Mouse (Mus musculus): Measurements from ENCODE around the gene Anapc16. TPM values are rescaled to one million over a fixed set of nuclear protein-coding genes. Genes with fewer than 3 reads are reported as not detected.

The Anapc16 gene
- 37.5 and 39.0 TPM in 2 replicates for polyA plus RNA-seq (2015; fragmentation: Nextera tagmentation; extraction: Ambion mirVana)

- peak within 1 kb of the TSS; percentile 78 for H3K4me3 ChIP-seq (replicated peaks)
- H3K4me2 ChIP-seq = peak within 1 kb of the TSS; percentile 87
- ATAC-seq (ENCODE audit: insufficient read depth) = peak; percentile 95
- H3K9ac ChIP-seq = peak within 1 kb of the TSS; percentile 77
- peaks cover 52% of the 10 kb centered on the region for H3K4me1 ChIP-seq (replicated peaks)
- peaks cover 18% of the 10 kb centered on the region; the same call in 1 of the 2 replicates for H3K36me3 ChIP-seq (replicated peaks)
- H3K27ac ChIP-seq (replicated peaks) = peak within 1 kb of the TSS; percentile 100
- WGBS (ENCODE audit: insufficient replicate concordance) = under 1% methylated on average over 50 of the region's 51 CpGs
- H3K27me3 ChIP-seq = no peaks in the 10 kb centered on the region
- no peaks in the 10 kb centered on the region for H3K9me3 ChIP-seq (replicated peaks)
Observed at GRCm38 (mm10) chr10:60002673-60003212, at the start of gene Anapc16, which contains the start of gene Ascc1. Gene Anapc16 (minus strand): TSS chr10:60003135. Gene Ascc1 (plus strand): TSS chr10:60002805.

- Histone ChIP-seq H3K9ac (no peak overlapping the region), H3K4me1 (replicated peaks) (no peaks in the 10 kb centered on the region), H3K4me2 (no peak overlapping the region), H3K27me3 (no peaks in the 10 kb centered on the region), H3K36me3 (replicated peaks) (peaks cover 5% of the 10 kb centered on the region; the same call in 1 of the 2 replicates), H3K27ac (replicated peaks) (no peak overlapping the region), H3K9me3 (replicated peaks) (no peaks in the 10 kb centered on the region), H3K4me3 (replicated peaks) (no peak overlapping the region)
- no peak for ATAC-seq (ENCODE audit: insufficient read depth)
- 81% methylated on average over 10 of the region's 10 CpGs for WGBS (ENCODE audit: insufficient replicate concordance)
Observed at GRCm38 (mm10) chr10:60050581-60050980, 47.6 kb upstream of the Anapc16 start.

DNA sequence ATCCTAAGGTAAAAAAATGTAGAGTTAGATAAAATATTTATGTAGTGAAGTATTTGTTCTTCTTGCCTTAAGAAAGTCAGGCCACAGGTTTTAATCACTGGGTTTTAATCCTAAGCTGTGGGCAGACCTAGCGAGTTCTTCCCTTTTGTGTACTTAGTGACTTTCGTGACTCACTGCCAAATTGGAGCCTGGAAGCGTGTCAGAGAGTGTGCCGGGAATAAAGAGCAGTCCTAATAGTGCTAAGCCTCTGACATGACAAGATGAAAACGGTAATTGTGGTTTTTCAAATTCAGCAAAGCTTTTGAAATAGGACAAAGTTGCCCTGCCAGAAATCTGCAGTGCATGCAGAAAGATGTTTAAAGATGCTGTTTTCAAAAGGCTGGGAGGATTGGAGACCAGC, 43.8 kb upstream of the Anapc16 start:
- no peaks in the 10 kb centered on the region for H3K27me3 ChIP-seq
- ATAC-seq (ENCODE audit: insufficient read depth) = no peak
- WGBS (ENCODE audit: insufficient replicate concordance) = 70% methylated on average over 5 of the region's 5 CpGs
- H3K9ac ChIP-seq = no peak overlapping the region
- H3K9me3 ChIP-seq (replicated peaks) = no peaks in the 10 kb centered on the region
- no peak overlapping the region for H3K27ac ChIP-seq (replicated peaks)
- H3K36me3 ChIP-seq (replicated peaks) = peaks cover 5% of the 10 kb centered on the region; the same call in 1 of the 2 replicates
- H3K4me3 ChIP-seq (replicated peaks) = no peak overlapping the region
- H3K4me2 ChIP-seq = no peak overlapping the region
- H3K4me1 ChIP-seq (replicated peaks) = no peaks in the 10 kb centered on the region

GRCm38 (mm10) chr10:60042350-60042922, 39.5 kb upstream of the Anapc16 start:
- 65% methylated on average over 8 of the region's 8 CpGs for WGBS (ENCODE audit: insufficient replicate concordance)
- no peak overlapping the region for H3K9ac ChIP-seq
- 0 out of 2 replicates have a peak, but pooled peaks cover 7% of the 10 kb centered on the region for H3K27me3 ChIP-seq
- ATAC-seq (ENCODE audit: insufficient read depth) = no peak
- no peak overlapping the region for H3K4me2 ChIP-seq
- H3K27ac ChIP-seq (replicated peaks) = no peak overlapping the region
- no peaks in the 10 kb centered on the region for H3K9me3 ChIP-seq (replicated peaks)
- H3K4me3 ChIP-seq (replicated peaks) = no peak overlapping the region
- no peaks in the 10 kb centered on the region for H3K36me3 ChIP-seq (replicated peaks)
- no peaks in the 10 kb centered on the region for H3K4me1 ChIP-seq (replicated peaks)

DNA sequence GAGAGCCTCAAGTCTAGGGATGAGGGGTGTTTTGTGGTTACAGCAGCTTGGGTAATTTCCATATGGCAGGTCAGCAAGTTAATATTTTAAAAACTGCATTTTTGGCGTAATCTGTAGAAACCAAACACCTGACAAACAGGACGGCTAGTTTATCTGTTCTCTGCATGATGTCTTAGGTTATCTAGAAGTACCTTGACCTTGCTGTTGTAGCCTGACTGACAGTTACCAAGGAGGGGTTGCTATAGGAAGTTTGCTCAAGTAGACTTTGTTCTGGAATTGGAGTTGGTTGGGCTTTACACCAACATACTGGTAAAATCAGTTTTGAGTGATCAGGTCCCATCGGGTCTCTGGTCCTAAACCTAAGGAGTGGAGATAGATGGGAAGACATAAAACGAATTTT, 32.8 kb upstream of the Anapc16 start:
- no peak for ATAC-seq (ENCODE audit: insufficient read depth)
- 0 out of 2 replicates have a peak, but pooled peaks cover 7% of the 10 kb centered on the region for H3K27me3 ChIP-seq
- WGBS (ENCODE audit: insufficient replicate concordance) = 31% methylated on average over 4 of the region's 4 CpGs
- H3K4me3 ChIP-seq (replicated peaks) = no peak overlapping the region
- peaks cover 10% of the 10 kb centered on the region for H3K4me1 ChIP-seq (replicated peaks)
- no peaks in the 10 kb centered on the region for H3K36me3 ChIP-seq (replicated peaks)
- H3K4me2 ChIP-seq = no peak overlapping the region
- no peak overlapping the region for H3K27ac ChIP-seq (replicated peaks)
- H3K9ac ChIP-seq = no peak overlapping the region
- H3K9me3 ChIP-seq (replicated peaks) = no peaks in the 10 kb centered on the region

DNA sequence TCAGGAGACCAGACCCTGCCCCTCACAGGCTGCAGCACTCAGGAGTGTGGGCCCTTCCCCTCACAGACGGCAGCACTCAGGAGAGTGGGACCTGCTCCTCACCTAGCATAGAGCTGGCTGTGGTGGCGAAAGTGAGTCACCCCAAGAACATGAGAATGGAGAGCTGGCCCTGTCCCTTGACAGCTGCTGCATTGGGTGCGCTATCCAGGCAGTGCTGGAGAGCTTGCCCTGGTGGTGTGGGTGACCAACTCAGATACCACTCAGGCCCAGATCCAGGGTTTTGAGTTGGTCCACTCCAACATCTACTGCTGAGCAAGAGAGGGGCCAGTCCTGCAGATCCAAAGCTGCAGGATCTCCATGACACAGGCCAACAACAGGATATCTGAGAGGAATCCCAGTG, 31.7 kb upstream of the Anapc16 start:
- H3K4me1 ChIP-seq (replicated peaks) = peaks cover 10% of the 10 kb centered on the region
- no peak for ATAC-seq (ENCODE audit: insufficient read depth)
- no peak overlapping the region for H3K4me2 ChIP-seq
- H3K9me3 ChIP-seq (replicated peaks) = no peaks in the 10 kb centered on the region
- no peaks in the 10 kb centered on the region for H3K36me3 ChIP-seq (replicated peaks)
- 0 out of 2 replicates have a peak, but pooled peaks cover 4% of the 10 kb centered on the region for H3K27me3 ChIP-seq
- 64% methylated on average over 3 of the region's 3 CpGs for WGBS (ENCODE audit: insufficient replicate concordance)
- no peak overlapping the region for H3K4me3 ChIP-seq (replicated peaks)
- H3K9ac ChIP-seq = no peak overlapping the region
- no peak overlapping the region for H3K27ac ChIP-seq (replicated peaks)

GRCm38 (mm10) chr10:60033064-60033463, 30.1 kb upstream of the Anapc16 start:
- H3K27ac ChIP-seq (replicated peaks) = no peak overlapping the region
- no peak overlapping the region for H3K4me3 ChIP-seq (replicated peaks)
- no peaks in the 10 kb centered on the region for H3K36me3 ChIP-seq (replicated peaks)
- no peaks in the 10 kb centered on the region for H3K27me3 ChIP-seq
- H3K4me2 ChIP-seq = no peak overlapping the region
- H3K9me3 ChIP-seq (replicated peaks) = no peaks in the 10 kb centered on the region
- no peak overlapping the region for H3K9ac ChIP-seq
- 57% methylated on average over 5 of the region's 5 CpGs for WGBS (ENCODE audit: insufficient replicate concordance)
- H3K4me1 ChIP-seq (replicated peaks) = peaks cover 10% of the 10 kb centered on the region
- ATAC-seq (ENCODE audit: insufficient read depth) = no peak

GRCm38 (mm10) chr10:60032622-60033021, 29.7 kb upstream of the Anapc16 start:
- no peak overlapping the region for H3K4me2 ChIP-seq
- no peak for ATAC-seq (ENCODE audit: insufficient read depth)
- H3K9me3 ChIP-seq (replicated peaks) = no peaks in the 10 kb centered on the region
- no peak overlapping the region for H3K9ac ChIP-seq
- WGBS (ENCODE audit: insufficient replicate concordance) = 73% methylated on average over 2 of the region's 2 CpGs
- no peak overlapping the region for H3K4me3 ChIP-seq (replicated peaks)
- H3K4me1 ChIP-seq (replicated peaks) = peaks cover 10% of the 10 kb centered on the region
- H3K27ac ChIP-seq (replicated peaks) = no peak overlapping the region
- H3K36me3 ChIP-seq (replicated peaks) = no peaks in the 10 kb centered on the region
- no peaks in the 10 kb centered on the region for H3K27me3 ChIP-seq

DNA sequence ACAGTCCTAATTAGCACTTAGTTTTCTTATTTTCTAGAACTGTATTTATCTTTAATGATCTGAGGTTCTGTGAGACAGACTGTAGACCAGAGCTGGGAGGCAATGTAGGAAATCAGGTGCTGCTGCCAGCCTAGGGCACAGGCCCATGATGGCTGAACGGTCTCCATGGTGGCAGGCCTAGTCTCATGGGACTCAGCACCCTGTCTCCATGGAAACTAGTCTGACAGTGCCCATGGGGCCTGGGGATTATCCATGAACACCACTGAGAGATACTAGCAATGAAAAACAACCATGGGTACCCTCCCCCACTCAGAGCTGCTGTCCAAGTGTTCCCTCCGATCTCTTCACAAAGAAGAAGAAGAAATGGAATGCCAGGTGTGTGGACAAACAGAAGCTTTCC, 29.1 kb upstream of the Anapc16 start:
- H3K4me3 ChIP-seq (replicated peaks) = no peak overlapping the region
- H3K27me3 ChIP-seq = no peaks in the 10 kb centered on the region
- peaks cover 10% of the 10 kb centered on the region for H3K4me1 ChIP-seq (replicated peaks)
- H3K36me3 ChIP-seq (replicated peaks) = no peaks in the 10 kb centered on the region
- no peak overlapping the region for H3K9ac ChIP-seq
- no peak for ATAC-seq (ENCODE audit: insufficient read depth)
- H3K4me2 ChIP-seq = no peak overlapping the region
- H3K27ac ChIP-seq (replicated peaks) = no peak overlapping the region
- no peaks in the 10 kb centered on the region for H3K9me3 ChIP-seq (replicated peaks)
- 68% methylated on average over 2 of the region's 2 CpGs for WGBS (ENCODE audit: insufficient replicate concordance)

DNA sequence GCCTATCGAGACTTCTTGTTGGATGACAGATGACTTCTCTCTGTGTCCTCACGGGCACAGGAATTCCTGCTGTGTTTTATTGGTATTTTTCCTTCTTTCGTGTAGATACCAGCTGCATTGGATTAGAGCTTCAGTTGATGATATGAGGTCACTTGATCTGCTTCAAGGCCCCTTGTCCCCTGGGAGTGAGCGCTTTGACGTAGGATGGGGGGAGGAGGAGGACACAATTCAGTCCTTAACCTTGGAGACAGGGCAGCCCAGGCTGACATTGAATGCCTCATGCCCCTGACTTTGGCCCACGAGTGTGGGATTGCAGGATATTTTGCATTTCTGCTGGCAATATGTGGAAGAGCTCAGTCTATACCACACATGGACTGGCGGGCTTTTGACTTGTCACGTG, 28.6 kb upstream of the Anapc16 start:
- Histone ChIP-seq H3K9ac (no peak overlapping the region), H3K27me3 (no peaks in the 10 kb centered on the region), H3K9me3 (replicated peaks) (no peaks in the 10 kb centered on the region), H3K4me1 (replicated peaks) (peaks cover 10% of the 10 kb centered on the region), H3K4me2 (no peak overlapping the region), H3K36me3 (replicated peaks) (no peaks in the 10 kb centered on the region), H3K27ac (replicated peaks) (no peak overlapping the region), H3K4me3 (replicated peaks) (no peak overlapping the region)
- ATAC-seq (ENCODE audit: insufficient read depth) = no peak
- WGBS (ENCODE audit: insufficient replicate concordance) = 76% methylated on average over 8 of the region's 8 CpGs

DNA sequence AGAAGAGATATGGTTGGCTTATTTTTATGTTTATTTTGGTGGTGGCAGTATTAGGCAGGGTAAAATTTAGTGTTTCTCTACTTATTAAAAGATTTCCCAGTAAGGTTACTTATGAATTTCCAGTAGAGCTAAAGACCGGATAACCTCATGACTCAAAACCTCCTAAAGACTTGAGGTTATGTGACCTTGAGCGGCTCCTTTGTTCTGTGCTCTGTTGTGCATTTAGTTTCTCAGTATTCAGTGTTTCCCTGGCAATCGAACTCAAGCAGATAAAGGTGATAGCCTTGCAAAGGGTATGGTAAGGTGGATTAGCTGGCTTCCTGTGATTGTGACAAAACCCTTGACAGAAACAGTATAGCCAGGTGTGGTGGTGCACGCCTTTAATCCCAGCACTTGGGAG, 26.5 kb upstream of the Anapc16 start:
- no peaks in the 10 kb centered on the region; the same call in 1 of the 2 replicates for H3K4me1 ChIP-seq (replicated peaks)
- no peak overlapping the region for H3K4me3 ChIP-seq (replicated peaks)
- H3K4me2 ChIP-seq = no peak overlapping the region
- no peaks in the 10 kb centered on the region for H3K36me3 ChIP-seq (replicated peaks)
- H3K27me3 ChIP-seq = no peaks in the 10 kb centered on the region
- 79% methylated on average over 4 of the region's 4 CpGs for WGBS (ENCODE audit: insufficient replicate concordance)
- no peak overlapping the region for H3K27ac ChIP-seq (replicated peaks)
- no peaks in the 10 kb centered on the region for H3K9me3 ChIP-seq (replicated peaks)
- no peak overlapping the region for H3K9ac ChIP-seq
- no peak for ATAC-seq (ENCODE audit: insufficient read depth)

Data from liver, embryonic 15.5 days (tissue).